Mouse (Mus musculus) hindbrain, embryonic 14.5 days (tissue): Measurements from ENCODE around the gene Defb9. TPM values are rescaled to one million over a fixed set of nuclear protein-coding genes. Genes with fewer than 3 reads are reported as not detected.
"Not testable (repeated sequence)": the region's sequence is repeated elsewhere in the genome, so short reads cannot be mapped to it uniquely, and the experiment has no call there.

Experiments
- ATAC-seq: fragments of 200-750 bp; cut with Nextera tagmentation; 2 replicates; pipeline ENCODE4 v1.8.0; 2017; ENCODE audit warnings: moderate number of reproducible peaks, mild to moderate bottlenecking, moderate TSS enrichment, moderate library complexity; ENCODE audit not compliant: low FRiP score
- DNase-seq: peaks from one replicate; pipeline ENCODE4 v3.0.0-alpha.2; 2015; ENCODE audit warnings: low spot score
- H3K27ac ChIP-seq: fragments of 300-500 bp; sonication (generic); 2 replicates; pipeline ENCODE4 v1.5.1; 2014; ENCODE audit warnings: mild to moderate bottlenecking, moderate library complexity
- H3K27me3 ChIP-seq: fragments of 300-500 bp; sonication (generic); 2 replicates; pipeline ENCODE4 v1.6.1; 2014; ENCODE audit warnings: mild to moderate bottlenecking, low read length, mixed read lengths; ENCODE audit not compliant: control insufficient read depth, insufficient read depth
- H3K36me3 ChIP-seq: fragments of 300-500 bp; sonication (generic); replicated peaks from 2 replicates; pipeline ENCODE4 v1.6.1; 2014; ENCODE audit not compliant: control insufficient read depth, insufficient read depth
- H3K4me1 ChIP-seq: fragments of 300-500 bp; sonication (generic); replicated peaks from 2 replicates; pipeline ENCODE4 v1.6.1; 2014; ENCODE audit warnings: antibody characterized with exemption, low read length, mixed read lengths; ENCODE audit not compliant: control insufficient read depth, insufficient read depth
- H3K4me2 ChIP-seq: fragments of 300-500 bp; sonication (generic); replicated peaks from 2 replicates; pipeline ENCODE4 v1.6.1; 2014; ENCODE audit warnings: mild to moderate bottlenecking, moderate library complexity
- H3K4me3 ChIP-seq: fragments of 300-500 bp; sonication (generic); replicated peaks from 2 replicates; pipeline ENCODE4 v1.5.1; 2014; ENCODE audit warnings: mild to moderate bottlenecking, low read length
- H3K9ac ChIP-seq: fragments of 300-500 bp; sonication (generic); 2 replicates; pipeline ENCODE4 v1.6.1; 2014
- H3K9me3 ChIP-seq: fragments of 300-500 bp; sonication (generic); 2 replicates; pipeline ENCODE4 v1.6.1; 2016; ENCODE audit warnings: low read length; ENCODE audit not compliant: control insufficient read depth
- WGBS: fragments of 180-500 bp; shearing (Covaris S2); extraction: QIAGEN DNeasy Blood & Tissue Kit; methylation state at CpG from one replicate; pipeline ENCODE4 v1.1.7; 2014; 5-methylcytosine and 5-hydroxymethylcytosine counted together
- polyA plus RNA-seq: library from polyadenylated mRNA; unstranded; fragments of >200 nt; fragmentation: Nextera tagmentation; extraction: Ambion mirVana; gene quantifications from 2 replicates; pipeline ENCODE4 v1.2.1, GENCODE M21; 2014

Gene Defb9
- 2.1 and 3.7 TPM in 2 replicates for polyA plus RNA-seq

GRCm38 (mm10) chr8:21885321-21885720 is at the start of gene Defb9:
Gene Defb9, minus strand, starts transcription at chr8:21885421.
- H3K4me1 ChIP-seq, H3K36me3 ChIP-seq, H3K27ac ChIP-seq, H3K4me3 ChIP-seq, ATAC-seq, H3K4me2 ChIP-seq, H3K27me3 ChIP-seq, H3K9me3 ChIP-seq, DNase-seq, H3K9ac ChIP-seq: not testable (repeated sequence)

- H3K9ac ChIP-seq, result no peak within 1 kb of the TSS
- H3K9me3 ChIP-seq, result no peaks in the 10 kb centered on the region
- ATAC-seq (no peak), DNase-seq (no peak)
- H3K27me3 ChIP-seq, result no peaks in the 10 kb centered on the region
- H3K4me2 ChIP-seq, result no peak within 1 kb of the TSS
- H3K4me3 ChIP-seq, result no peak within 1 kb of the TSS
- no peaks in the 10 kb centered on the region for H3K4me1 ChIP-seq
- H3K27ac ChIP-seq, result no peak within 1 kb of the TSS
- 92% methylated on average over 6 of the region's 6 CpGs for WGBS
- no peaks in the 10 kb centered on the region for H3K36me3 ChIP-seq
Observed at GRCm38 (mm10) chr8:21932610-21933009, 47.4 kb upstream of the Defb9 start, which contains the start of gene Defb15. Gene Defb15, minus strand, starts transcription at chr8:21932710.

- H3K4me1 ChIP-seq, H3K4me2 ChIP-seq, DNase-seq, H3K36me3 ChIP-seq, ATAC-seq, H3K4me3 ChIP-seq, H3K9ac ChIP-seq, H3K27ac ChIP-seq, H3K27me3 ChIP-seq, H3K9me3 ChIP-seq: not testable (repeated sequence)
- 72% methylated on average over 3 of the region's 3 CpGs for WGBS
Observed at GRCm38 (mm10) chr8:21930754-21931153, 45.5 kb upstream of the Defb9 start.

- no peak overlapping the region for H3K9ac ChIP-seq
- 92% methylated on average over 3 of the region's 3 CpGs for WGBS
Observed at GRCm38 (mm10) chr8:21915625-21916024, 30.4 kb upstream of the Defb9 start.

GRCm38 (mm10) chr8:21912554-21912953 is 27.3 kb upstream of the Defb9 start:
- no peaks in the 10 kb centered on the region for H3K27me3 ChIP-seq
- H3K4me2 ChIP-seq, result no peak overlapping the region
- H3K4me3 ChIP-seq, result no peak overlapping the region
- no peak overlapping the region for H3K9ac ChIP-seq
- 31% methylated on average over 2 of the region's 2 CpGs for WGBS
- no peaks in the 10 kb centered on the region for H3K36me3 ChIP-seq
- no peaks in the 10 kb centered on the region for H3K4me1 ChIP-seq
- no peak for DNase-seq
- no peak overlapping the region for H3K27ac ChIP-seq
- no peaks in the 10 kb centered on the region for H3K9me3 ChIP-seq
- ATAC-seq, result no peak

More at GRCm38 (mm10) chr8:21915625-21916024, 30.4 kb upstream of the Defb9 start:
- no peak overlapping the region for H3K4me3 ChIP-seq
- DNase-seq (no peak), ATAC-seq (no peak)
- H3K4me1 ChIP-seq, result no peaks in the 10 kb centered on the region
- no peak overlapping the region for H3K4me2 ChIP-seq
- no peaks in the 10 kb centered on the region for H3K36me3 ChIP-seq
- H3K27me3 ChIP-seq, result no peaks in the 10 kb centered on the region
- H3K27ac ChIP-seq, result no peak overlapping the region
- H3K9me3 ChIP-seq, result no peaks in the 10 kb centered on the region

- Histone ChIP-seq H3K4me2 (no peak overlapping the region), H3K9ac (no peak overlapping the region), H3K4me3 (no peak overlapping the region), H3K27me3 (no peaks in the 10 kb centered on the region), H3K27ac (no peak overlapping the region), H3K9me3 (no peaks in the 10 kb centered on the region), H3K36me3 (no peaks in the 10 kb centered on the region), H3K4me1 (no peaks in the 10 kb centered on the region)
- no peak for ATAC-seq
- 8% methylated on average over 1 of the region's 1 CpGs for WGBS
- DNase-seq, result no peak
Observed at GRCm38 (mm10) chr8:21911931-21912330, 26.7 kb upstream of the Defb9 start.

- H3K36me3 ChIP-seq, result not testable (repeated sequence)
- peak; percentile 24; the same call in 1 of the 2 replicates for ATAC-seq
Observed at GRCm38 (mm10) chr8:21906290-21906689, 21.1 kb upstream of the Defb9 start, which contains the start of gene Defb11. Gene Defb11, minus strand, starts transcription at chr8:21906412.

GRCm38 (mm10) chr8:21858586-21858985 is 26.6 kb downstream of the Defb9 start, which contains the start of gene Defb10:
Gene Defb10, plus strand, starts transcription at chr8:21858901.
- H3K27ac ChIP-seq, H3K36me3 ChIP-seq, H3K4me3 ChIP-seq, DNase-seq, H3K9ac ChIP-seq, H3K4me2 ChIP-seq, H3K4me1 ChIP-seq, ATAC-seq, H3K9me3 ChIP-seq, H3K27me3 ChIP-seq: not testable (repeated sequence)
- WGBS, result 32% methylated on average over 1 of the region's 1 CpGs

More at GRCm38 (mm10) chr8:21906290-21906689, 21.1 kb upstream of the Defb9 start, which contains the start of gene Defb11:
- not testable (repeated sequence) for H3K4me2 ChIP-seq, H3K4me3 ChIP-seq, H3K27ac ChIP-seq, DNase-seq, H3K27me3 ChIP-seq, H3K4me1 ChIP-seq, H3K9ac ChIP-seq, H3K9me3 ChIP-seq
